Mouse (Mus musculus) retina, adult 2 months (tissue): ENCODE data around the gene Zfp526.
A peak's percentile ranks its signal among the peaks of the same experiment; 100 is the strongest.

ENCODE experiments used
- DNase-seq: peaks from one replicate; pipeline ENCODE4 v3.0.0-alpha.2; 2012; ENCODE audit warnings: low read depth, low spot score

Gene Zfp526

DNA sequence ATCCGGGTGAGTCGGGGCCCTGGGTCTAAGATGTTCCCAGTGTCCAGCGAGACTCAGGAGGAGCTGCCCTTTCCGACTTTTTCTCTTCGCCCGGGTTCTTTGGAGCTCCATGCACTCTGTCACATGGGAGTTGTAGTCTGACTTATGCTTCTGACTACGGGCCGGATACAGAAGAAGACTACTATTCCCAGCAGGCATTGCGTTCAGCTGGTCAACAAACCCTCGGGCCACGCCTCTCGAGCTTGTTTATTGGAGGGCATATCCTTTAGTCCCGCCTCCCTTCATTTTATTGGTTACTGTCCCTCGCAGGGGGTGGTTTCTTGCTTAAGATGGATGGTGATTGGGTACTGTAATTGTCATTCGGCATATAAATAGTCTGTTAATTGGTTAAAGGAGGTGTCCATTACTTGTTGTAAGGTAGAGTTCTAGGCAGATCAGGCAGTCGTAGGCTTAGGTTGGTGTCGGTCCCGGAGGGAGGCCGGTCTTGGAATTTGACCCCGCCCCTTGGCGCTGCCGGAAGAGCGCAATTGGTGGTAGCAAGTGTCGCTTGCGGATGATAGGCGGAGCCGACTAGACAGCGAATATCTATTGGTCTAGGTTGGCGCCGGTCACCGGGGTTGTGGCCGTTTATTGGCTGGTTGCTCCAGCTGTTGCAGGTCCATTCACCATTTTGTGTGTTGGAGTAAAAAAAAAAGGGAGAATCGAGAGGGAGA lies 46.7 kb downstream of the Zfp526 start:
- DNase-seq: peak; percentile 100

DNA sequence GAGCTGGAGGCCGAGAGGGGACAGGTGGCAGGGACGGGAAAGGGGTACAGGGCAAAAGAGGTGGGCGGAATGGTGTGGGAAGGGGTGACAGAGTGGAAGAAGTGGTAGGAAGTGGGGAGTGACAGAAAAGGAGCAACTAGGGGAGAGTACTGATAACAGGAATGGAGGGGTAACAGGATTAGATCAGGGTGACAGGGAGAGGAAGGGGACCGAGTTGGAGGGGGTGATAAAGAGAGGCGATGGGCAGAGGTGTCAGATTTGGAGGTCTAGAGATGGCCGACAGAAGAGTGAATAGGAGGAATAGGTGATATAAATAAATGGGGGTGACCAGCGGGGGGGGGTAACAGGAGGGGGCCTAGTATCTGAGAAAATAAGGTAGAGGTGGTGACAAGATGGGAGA lies 47.4 kb downstream of the Zfp526 start:
- no peak for DNase-seq

DNA sequence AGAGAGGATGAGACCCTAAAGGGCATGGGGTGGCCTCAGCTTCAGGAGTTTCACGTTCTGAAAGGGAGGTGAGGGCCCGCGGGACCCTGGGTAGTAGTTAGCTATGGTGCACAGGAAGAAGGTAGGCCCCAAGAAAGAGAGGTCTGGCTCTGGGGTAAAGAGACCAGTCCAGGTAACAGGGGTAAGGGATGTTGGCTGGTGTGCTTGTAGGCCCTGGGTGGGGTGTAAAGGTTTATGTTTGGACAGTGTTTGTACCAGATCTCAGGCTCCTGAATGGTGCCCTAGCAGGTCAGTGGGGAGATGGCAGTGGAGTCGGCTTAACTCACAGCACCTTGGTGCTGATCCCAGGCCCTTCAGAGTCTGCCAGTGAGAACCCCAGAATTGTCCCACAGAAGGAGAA lies 47.8 kb downstream of the Zfp526 start:
- no peak for DNase-seq

DNA sequence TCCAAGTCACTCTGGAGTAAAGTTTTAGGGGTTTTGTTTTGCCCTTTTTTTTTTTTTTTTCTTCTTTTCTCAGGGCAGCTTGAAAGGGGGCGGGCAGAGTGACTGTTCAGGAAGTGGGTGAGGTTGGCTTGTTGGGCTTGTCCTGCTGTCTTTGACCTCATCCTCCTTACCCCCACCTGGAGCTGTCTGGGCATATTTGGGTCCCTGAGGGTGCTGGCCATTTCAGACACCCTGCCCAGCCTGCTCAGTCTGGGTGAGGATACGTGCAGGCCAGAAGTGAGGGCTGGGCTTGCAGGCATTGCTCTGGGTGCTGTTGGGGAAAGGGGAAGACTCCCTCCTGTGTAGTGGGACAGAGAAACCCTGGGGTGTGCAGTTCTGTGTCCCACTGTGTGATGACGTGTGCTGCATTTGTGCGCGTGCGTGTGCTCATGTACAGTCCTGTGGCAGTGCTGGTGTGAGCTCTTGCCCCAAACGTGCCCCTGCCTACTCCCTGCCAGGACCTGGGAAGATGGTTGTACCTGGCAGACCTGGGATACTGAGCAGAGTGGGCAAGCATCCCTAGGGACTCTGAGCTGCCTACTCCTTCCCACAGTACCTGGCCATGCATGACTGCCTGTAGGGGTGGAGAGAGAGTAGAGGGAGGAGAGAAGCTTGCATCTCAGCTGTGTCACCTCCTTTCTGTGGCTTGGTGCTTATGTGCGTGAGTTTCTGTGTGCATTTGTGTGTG lies 48.5 kb downstream of the Zfp526 start:
- DNase-seq: no peak

DNA sequence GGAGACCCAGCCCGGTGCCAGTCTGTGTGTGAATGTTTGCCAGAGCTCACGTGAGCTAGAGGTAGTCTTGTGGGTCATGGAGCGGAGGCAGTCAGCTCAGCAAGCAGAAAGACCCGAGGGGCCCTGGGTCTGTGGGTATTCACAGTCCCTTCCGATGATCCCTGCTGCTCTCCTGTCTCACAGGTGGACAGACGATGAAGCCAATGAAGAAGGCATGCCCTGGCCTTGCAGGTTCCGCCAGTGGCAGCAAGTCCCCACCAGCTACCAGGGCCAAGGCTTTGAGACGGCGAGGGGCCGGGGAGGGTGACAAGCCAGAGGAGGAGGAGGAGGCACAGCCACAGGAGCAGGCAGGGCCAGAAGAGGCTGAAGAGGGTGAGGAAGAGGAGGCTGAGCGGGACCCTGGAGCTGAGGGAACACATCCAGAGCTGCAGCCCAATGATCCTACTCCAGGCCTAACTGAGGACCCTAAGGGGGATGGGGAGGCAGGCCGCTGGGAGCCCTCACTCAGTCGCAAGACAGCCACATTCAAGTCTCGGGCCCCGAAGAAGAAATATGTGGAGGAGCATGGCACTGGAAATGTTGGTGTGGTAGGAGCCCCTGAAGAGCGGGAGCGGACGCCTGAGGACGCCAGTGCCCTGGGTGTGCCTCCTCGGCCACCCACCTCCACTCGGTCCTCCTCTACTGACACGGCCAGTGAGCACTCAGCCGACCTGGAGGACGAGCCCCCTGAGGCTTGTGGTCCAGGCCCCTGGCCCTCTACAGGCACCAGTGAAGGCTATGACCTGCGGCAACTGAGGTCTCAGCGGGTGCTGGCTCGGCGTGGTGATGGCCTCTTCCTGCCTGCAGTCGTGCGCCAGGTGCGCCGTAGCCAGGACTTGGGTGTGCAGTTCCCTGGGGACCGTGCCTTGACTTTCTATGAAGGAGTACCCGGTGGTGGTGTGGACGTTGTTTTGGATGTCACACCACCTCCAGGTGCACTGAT lies 49.7 kb downstream of the Zfp526 start:
- no peak for DNase-seq

DNA sequence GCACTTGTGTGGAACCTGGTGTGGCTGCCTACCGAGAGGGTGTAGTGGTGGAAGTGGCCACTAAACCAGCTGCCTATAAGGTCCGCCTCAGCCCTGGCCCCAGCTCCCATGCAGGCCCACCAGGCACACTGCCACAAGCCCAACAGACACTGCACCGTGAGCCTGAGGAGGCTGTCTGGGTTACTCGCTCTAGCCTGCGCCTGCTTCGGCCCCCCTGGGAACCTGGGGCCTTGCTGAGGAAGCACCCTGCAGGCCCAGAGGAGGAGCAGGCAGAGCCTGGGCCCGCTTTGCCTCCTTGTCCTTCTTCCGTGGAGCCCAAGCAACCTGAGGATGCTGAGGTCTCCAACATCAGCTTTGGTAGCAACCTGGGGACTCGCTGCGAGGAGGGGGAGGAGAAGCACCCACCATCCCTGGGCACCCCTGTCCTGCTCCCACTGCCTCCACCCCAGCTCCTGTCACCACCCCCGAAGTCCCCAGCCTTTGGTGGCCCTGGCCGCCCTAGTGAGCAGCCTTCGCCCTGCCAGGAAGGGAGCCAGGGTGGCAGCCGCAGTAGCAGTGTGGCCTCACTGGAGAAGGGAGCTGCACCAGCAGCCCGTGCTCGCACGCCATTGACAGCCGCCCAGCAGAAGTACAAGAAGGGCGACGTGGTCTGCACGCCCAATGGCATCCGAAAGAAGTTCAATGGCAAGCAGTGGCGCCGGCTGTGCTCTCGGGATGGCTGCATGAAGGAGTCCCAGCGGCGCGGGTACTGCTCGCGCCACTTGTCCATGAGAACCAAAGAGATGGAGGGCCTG lies 50.6 kb downstream of the Zfp526 start:
- no peak for DNase-seq

DNA sequence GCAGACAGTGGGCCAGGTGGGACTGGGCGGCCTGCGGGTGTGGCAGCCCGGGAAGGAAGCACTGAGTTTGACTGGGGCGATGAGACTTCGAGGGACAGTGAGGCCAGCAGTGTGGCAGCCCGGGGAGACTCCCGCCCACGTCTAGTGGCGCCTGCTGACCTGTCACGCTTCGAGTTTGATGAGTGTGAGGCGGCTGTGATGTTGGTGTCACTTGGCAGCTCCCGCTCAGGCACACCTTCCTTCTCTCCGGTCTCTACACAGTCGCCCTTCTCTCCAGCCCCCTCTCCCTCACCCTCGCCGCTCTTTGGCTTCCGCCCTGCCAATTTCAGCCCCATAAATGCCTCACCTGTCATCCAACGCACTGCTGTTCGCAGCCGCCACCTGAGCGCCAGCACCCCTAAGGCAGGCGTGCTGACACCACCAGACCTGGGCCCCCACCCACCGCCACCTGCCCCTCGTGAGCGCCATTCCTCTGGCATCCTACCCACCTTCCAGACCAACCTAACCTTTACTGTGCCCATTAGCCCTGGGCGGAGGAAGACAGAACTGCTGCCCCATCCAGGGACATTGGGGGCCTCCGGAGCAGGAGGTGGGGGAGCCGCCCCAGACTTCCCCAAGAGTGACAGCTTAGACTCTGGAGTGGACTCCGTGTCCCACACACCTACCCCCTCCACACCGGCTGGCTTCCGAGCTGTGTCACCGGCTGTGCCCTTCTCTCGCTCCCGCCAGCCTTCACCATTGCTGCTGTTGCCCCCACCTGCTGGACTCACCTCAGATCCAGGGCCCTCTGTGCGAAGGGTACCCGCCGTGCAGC lies 51.4 kb downstream of the Zfp526 start:
- no peak for DNase-seq

DNA sequence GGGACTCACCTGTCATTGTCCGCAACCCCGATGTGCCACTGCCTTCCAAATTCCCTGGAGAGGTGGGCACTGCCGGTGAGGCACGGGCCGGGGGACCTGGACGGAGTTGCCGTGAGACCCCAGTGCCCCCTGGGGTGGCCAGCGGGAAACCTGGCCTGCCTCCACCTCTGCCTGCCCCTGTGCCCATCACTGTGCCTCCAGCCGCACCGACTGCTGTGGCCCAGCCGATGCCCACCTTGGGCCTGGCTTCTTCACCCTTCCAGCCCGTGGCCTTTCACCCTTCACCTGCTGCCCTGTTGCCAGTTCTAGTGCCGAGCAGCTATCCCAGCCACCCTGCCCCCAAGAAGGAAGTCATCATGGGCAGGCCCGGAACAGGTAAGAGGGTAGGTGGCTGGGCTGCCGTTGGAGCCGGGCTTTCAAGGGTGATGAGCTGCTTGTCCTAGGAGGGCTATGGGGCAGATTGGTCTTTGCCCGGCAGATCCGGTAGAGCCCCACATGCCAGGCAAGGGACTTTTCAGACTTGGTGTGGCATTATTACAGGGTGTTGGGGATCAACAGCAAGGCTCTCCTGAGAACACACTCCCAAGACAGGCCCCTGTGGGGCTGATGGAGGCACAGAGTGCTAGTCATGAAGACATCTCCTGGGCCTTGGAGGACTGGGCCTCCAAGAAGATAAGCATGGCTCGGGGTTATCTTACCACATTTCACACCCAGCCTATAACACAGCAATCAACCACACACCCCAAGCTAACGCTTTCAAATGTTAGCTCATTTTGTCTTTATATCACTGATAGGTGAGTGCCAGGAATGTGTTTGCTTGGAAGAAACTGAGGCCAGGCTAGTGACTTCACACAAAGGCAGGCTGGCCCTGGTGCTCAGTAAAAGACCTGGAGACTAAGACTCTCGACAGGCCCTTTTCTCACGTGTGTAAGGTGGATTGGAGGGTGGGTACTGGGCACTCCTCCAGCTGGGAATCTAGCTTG lies 52.3 kb downstream of the Zfp526 start:
- no peak for DNase-seq

DNA sequence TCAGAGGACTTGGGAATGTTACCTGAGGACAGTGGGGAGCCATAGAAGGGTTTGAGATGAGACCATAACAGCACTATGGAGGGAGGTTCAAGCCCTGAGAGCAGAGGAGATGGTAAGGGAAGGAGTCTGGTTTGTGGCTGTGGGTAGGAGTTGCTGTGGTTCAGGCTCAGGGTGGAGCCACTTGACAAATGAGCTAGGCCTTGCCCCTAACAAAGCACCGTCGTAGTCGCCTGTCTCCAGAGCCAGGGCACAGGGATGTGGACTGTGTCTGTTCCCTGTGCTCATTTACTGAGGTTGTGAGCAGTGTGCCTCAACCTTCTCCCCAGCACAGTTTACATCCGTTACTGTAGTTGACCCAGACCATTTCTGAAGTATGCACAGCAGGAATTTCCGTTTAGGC lies 53.3 kb downstream of the Zfp526 start:
- no peak for DNase-seq

DNA sequence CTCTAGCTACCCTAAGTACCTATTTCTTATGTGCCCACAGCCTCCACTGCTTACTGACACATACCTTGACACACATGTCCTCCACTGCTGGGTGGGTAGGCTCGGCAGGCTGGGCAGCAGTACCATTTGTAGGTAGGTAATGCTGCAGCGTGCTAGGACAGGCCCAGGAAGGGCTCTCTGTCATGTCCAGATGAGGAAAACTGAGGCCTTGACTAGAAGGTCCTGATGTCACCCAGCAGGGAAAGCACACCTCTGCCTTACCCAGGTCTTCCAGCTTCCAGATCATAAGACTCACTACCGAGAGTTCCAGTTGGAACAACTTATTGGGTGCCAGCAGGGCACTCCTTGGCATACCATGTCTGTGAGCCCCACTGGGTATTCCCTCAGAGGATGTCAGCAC lies 53.8 kb downstream of the Zfp526 start:
- no peak for DNase-seq

DNA sequence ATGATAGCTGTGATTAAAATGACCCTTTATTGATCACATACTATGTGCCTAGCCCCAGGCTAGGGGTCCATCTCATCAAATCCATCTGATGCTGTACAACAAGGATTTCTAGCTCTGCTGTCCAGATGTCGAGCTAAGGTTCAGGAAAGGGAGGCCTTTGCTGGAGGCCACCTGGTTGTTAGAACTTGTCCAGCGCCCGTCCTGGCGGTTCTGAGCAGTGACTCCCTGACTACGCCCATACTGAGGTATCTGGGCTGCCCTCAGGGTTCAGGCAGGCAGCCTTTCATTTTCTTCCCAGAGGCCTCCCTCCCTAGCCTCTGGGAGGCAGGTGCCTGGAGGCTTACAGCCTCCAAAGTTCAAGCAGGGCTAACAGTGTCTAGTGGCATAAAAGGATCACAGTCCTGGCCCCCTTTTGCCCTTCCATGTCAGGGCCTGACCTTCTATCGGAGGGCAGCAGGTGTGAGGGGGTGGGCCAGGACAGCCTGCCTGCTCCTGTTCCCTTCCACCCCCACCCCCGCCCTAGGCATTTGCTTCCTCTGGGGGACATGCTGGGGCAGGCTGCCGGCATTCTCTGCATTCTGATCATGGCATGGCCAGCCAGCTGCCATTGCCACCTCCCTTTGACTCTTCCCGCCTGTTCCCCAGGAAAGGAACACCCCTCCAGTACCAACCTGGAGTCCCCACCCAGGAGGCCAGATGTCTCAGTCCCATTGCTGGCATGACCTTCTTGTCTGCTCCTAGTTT lies 54.5 kb downstream of the Zfp526 start:
- DNase-seq: no peak
